Mouse (Mus musculus): ENCODE data around the gene Tenm4. TPM values are rescaled to one million over a fixed set of nuclear protein-coding genes. Genes with fewer than 3 reads are reported as not detected.

Gene Tenm4
- polyA plus RNA-seq, 1 experiment from 2014 or later = 11.4 TPM

DNA sequence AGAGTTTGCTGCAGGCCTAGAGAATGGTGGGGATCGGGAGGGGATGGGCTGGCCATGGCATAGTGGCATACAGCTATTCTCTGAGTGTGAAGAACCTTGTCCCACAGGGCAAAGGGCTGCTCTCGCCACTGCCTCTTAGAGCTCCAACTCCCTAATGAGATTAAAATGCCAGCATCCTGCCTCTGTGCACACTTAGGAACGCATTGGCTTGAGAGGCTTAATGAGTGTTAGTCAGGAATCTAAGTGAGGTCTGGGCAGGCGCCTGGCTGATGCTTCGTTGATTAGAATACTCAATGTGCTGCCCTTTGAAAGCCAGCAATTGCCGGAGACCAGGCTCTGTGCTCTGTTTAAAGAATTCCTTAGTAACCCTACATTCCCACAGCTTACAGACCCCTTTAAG, 334.5 kb downstream of the Tenm4 start:
- no peak overlapping the region for H3K4me2 ChIP-seq
- no peak overlapping the region for H3K4me3 ChIP-seq (ENCODE audit: low read depth, low read length)
- WGBS (ENCODE audit: insufficient replicate concordance) = 51% methylated on average over 6 of the region's 6 CpGs
- no peak for ATAC-seq (replicated peaks; ENCODE audit: insufficient number of reproducible peaks, low FRiP score, low TSS enrichment)
- H3K27ac ChIP-seq (ENCODE audit: low read depth, low read length) = no peak overlapping the region
- H3K9ac ChIP-seq (ENCODE audit: low read depth, low read length) = no peak overlapping the region
- H3K36me3 ChIP-seq (ENCODE audit: control insufficient read depth, insufficient read depth, low read length) = no peaks in the 10 kb centered on the region
- H3K27me3 ChIP-seq (ENCODE audit: control insufficient read depth, insufficient read depth, low read length) = 0 out of 2 replicates have a peak, but pooled peaks cover 2% of the 10 kb centered on the region
- H3K4me1 ChIP-seq (ENCODE audit: control insufficient read depth, insufficient read depth, low read length) = no peaks in the 10 kb centered on the region
- no peaks in the 10 kb centered on the region for H3K9me3 ChIP-seq (replicated peaks; ENCODE audit: control insufficient read depth, low read length)

- H3K4me1 ChIP-seq (ENCODE audit: control insufficient read depth, insufficient read depth, low read length) = peaks cover 5% of the 10 kb centered on the region; the same call in 1 of the 2 replicates
- no peaks in the 10 kb centered on the region; the same call in 1 of the 2 replicates for H3K27me3 ChIP-seq (ENCODE audit: control insufficient read depth, insufficient read depth, low read length)
- no peak for ATAC-seq (replicated peaks; ENCODE audit: insufficient number of reproducible peaks, low FRiP score, low TSS enrichment)
- no peak overlapping the region for H3K27ac ChIP-seq (ENCODE audit: low read depth, low read length)
- H3K36me3 ChIP-seq (ENCODE audit: control insufficient read depth, insufficient read depth, low read length) = no peaks in the 10 kb centered on the region
- H3K9me3 ChIP-seq (replicated peaks; ENCODE audit: control insufficient read depth, low read length) = no peaks in the 10 kb centered on the region
- no peak overlapping the region for H3K4me2 ChIP-seq
- no peak overlapping the region for H3K9ac ChIP-seq (ENCODE audit: low read depth, low read length)
- WGBS (ENCODE audit: insufficient replicate concordance) = 82% methylated on average over 8 of the region's 8 CpGs
- H3K4me3 ChIP-seq (ENCODE audit: low read depth, low read length) = no peak overlapping the region
These were observed 336.0 kb downstream of the Tenm4 start for GRCm38 (mm10) chr7:96507046-96507445.

GRCm38 (mm10) chr7:96510396-96510795, 339.4 kb downstream of the Tenm4 start:
- Histone ChIP-seq H3K9ac (ENCODE audit: low read depth, low read length) (no peak overlapping the region), H3K4me2 (no peak overlapping the region), H3K4me3 (ENCODE audit: low read depth, low read length) (no peak overlapping the region), H3K27ac (ENCODE audit: low read depth, low read length) (no peak overlapping the region), H3K9me3 (replicated peaks; ENCODE audit: control insufficient read depth, low read length) (no peaks in the 10 kb centered on the region), H3K36me3 (ENCODE audit: control insufficient read depth, insufficient read depth, low read length) (no peaks in the 10 kb centered on the region), H3K4me1 (ENCODE audit: control insufficient read depth, insufficient read depth, low read length) (peaks cover 7% of the 10 kb centered on the region; the same call in 1 of the 2 replicates), H3K27me3 (ENCODE audit: control insufficient read depth, insufficient read depth, low read length) (peaks cover 4% of the 10 kb centered on the region)
- ATAC-seq (replicated peaks; ENCODE audit: insufficient number of reproducible peaks, low FRiP score, low TSS enrichment) = no peak
- 48% methylated on average over 5 of the region's 5 CpGs for WGBS (ENCODE audit: insufficient replicate concordance)

DNA sequence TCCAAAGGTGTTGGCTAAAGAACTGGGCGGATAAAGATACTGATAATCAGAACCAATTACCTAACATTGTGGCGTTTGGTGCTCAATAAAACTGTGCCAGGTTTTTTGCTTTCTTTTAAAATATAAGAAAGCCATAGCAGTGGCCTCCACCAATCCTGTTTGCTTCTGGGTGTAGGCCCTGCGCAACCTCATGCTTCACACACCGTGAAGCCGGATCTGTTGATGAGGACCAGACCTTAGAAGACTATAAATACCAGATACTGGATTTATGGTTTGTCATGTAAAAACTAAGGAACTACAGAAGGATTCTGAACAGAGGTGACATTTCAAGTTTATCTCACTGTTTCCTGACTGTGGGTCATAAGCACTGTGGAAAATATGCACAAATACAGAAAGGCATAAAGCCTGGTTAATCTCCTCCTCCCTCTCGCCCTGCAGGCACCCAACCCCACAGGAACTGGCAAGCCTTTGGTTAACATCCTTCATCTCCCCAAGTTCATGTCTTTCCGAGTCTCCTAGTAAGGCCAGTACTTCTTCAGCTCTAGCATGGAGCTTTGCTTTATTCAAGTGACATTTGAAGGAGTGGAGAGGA, 340.1 kb downstream of the Tenm4 start:
- H3K27ac ChIP-seq (ENCODE audit: low read depth, low read length) = no peak overlapping the region
- no peak for ATAC-seq (replicated peaks; ENCODE audit: insufficient number of reproducible peaks, low FRiP score, low TSS enrichment)
- no peak overlapping the region for H3K9ac ChIP-seq (ENCODE audit: low read depth, low read length)
- peaks cover 7% of the 10 kb centered on the region; the same call in 1 of the 2 replicates for H3K4me1 ChIP-seq (ENCODE audit: control insufficient read depth, insufficient read depth, low read length)
- WGBS (ENCODE audit: insufficient replicate concordance) = 52% methylated on average over 7 of the region's 7 CpGs
- H3K4me2 ChIP-seq = no peak overlapping the region
- peaks cover 4% of the 10 kb centered on the region for H3K27me3 ChIP-seq (ENCODE audit: control insufficient read depth, insufficient read depth, low read length)
- no peaks in the 10 kb centered on the region for H3K36me3 ChIP-seq (ENCODE audit: control insufficient read depth, insufficient read depth, low read length)
- H3K4me3 ChIP-seq (ENCODE audit: low read depth, low read length) = no peak overlapping the region
- H3K9me3 ChIP-seq (replicated peaks; ENCODE audit: control insufficient read depth, low read length) = no peaks in the 10 kb centered on the region

GRCm38 (mm10) chr7:96511953-96512511, 341.0 kb downstream of the Tenm4 start:
- Histone ChIP-seq H3K9me3 (replicated peaks; ENCODE audit: control insufficient read depth, low read length) (no peaks in the 10 kb centered on the region), H3K27me3 (ENCODE audit: control insufficient read depth, insufficient read depth, low read length) (peaks cover 4% of the 10 kb centered on the region), H3K27ac (ENCODE audit: low read depth, low read length) (no peak overlapping the region), H3K4me1 (ENCODE audit: control insufficient read depth, insufficient read depth, low read length) (peaks cover 7% of the 10 kb centered on the region; the same call in 1 of the 2 replicates), H3K9ac (ENCODE audit: low read depth, low read length) (no peak overlapping the region), H3K4me3 (ENCODE audit: low read depth, low read length) (no peak overlapping the region), H3K4me2 (no peak overlapping the region), H3K36me3 (ENCODE audit: control insufficient read depth, insufficient read depth, low read length) (no peaks in the 10 kb centered on the region)
- no peak for ATAC-seq (replicated peaks; ENCODE audit: insufficient number of reproducible peaks, low FRiP score, low TSS enrichment)
- WGBS (ENCODE audit: insufficient replicate concordance) = 88% methylated on average over 14 of the region's 14 CpGs

- H3K9ac ChIP-seq (ENCODE audit: low read depth, low read length) = no peak overlapping the region
- no peak for ATAC-seq (replicated peaks; ENCODE audit: insufficient number of reproducible peaks, low FRiP score, low TSS enrichment)
- no peak overlapping the region for H3K27ac ChIP-seq (ENCODE audit: low read depth, low read length)
- H3K27me3 ChIP-seq (ENCODE audit: control insufficient read depth, insufficient read depth, low read length) = peaks cover 11% of the 10 kb centered on the region
- no peak overlapping the region for H3K4me2 ChIP-seq
- H3K4me3 ChIP-seq (ENCODE audit: low read depth, low read length) = no peak overlapping the region
- no peaks in the 10 kb centered on the region for H3K9me3 ChIP-seq (replicated peaks; ENCODE audit: control insufficient read depth, low read length)
- WGBS (ENCODE audit: insufficient replicate concordance) = 2% methylated on average over 2 of the region's 2 CpGs
- H3K36me3 ChIP-seq (ENCODE audit: control insufficient read depth, insufficient read depth, low read length) = no peaks in the 10 kb centered on the region
- H3K4me1 ChIP-seq (ENCODE audit: control insufficient read depth, insufficient read depth, low read length) = 0 out of 2 replicates have a peak, but pooled peaks cover 2% of the 10 kb centered on the region
These were observed 348.2 kb downstream of the Tenm4 start for GRCm38 (mm10) chr7:96519216-96519615.

- Histone ChIP-seq H3K4me3 (ENCODE audit: low read depth, low read length) (no peak overlapping the region), H3K9ac (ENCODE audit: low read depth, low read length) (no peak overlapping the region), H3K36me3 (ENCODE audit: control insufficient read depth, insufficient read depth, low read length) (no peaks in the 10 kb centered on the region), H3K27me3 (ENCODE audit: control insufficient read depth, insufficient read depth, low read length) (peaks cover 24% of the 10 kb centered on the region), H3K4me2 (no peak overlapping the region), H3K9me3 (replicated peaks; ENCODE audit: control insufficient read depth, low read length) (no peaks in the 10 kb centered on the region), H3K4me1 (ENCODE audit: control insufficient read depth, insufficient read depth, low read length) (0 out of 2 replicates have a peak, but pooled peaks cover 2% of the 10 kb centered on the region), H3K27ac (ENCODE audit: low read depth, low read length) (no peak overlapping the region)
- 67% methylated on average over 7 of the region's 7 CpGs for WGBS (ENCODE audit: insufficient replicate concordance)
- no peak for ATAC-seq (replicated peaks; ENCODE audit: insufficient number of reproducible peaks, low FRiP score, low TSS enrichment)
These were observed 350.9 kb downstream of the Tenm4 start for GRCm38 (mm10) chr7:96521956-96522355.

DNA sequence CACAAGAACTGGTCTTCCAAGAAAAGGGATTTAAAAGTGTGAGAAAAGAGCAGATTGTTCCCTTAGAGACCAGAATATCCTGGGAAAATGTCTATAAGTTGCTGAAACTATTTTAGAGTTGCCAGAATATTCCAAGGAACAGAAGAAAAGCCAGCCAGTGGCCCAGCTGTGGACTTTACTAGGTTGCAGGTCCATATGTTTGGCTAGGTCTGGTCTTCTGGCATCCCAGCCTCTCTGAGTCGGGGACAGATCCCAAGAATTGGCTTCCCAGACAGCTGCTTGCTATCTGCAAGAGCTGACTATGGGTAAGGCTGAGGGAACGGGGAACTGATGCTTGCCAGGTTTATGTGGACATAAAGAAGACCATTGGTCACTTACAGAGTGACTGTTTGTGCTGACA, 352.6 kb downstream of the Tenm4 start:
- H3K36me3 ChIP-seq (ENCODE audit: control insufficient read depth, insufficient read depth, low read length) = no peaks in the 10 kb centered on the region
- H3K27ac ChIP-seq (ENCODE audit: low read depth, low read length) = no peak overlapping the region
- H3K9me3 ChIP-seq (replicated peaks; ENCODE audit: control insufficient read depth, low read length) = no peaks in the 10 kb centered on the region
- H3K4me3 ChIP-seq (ENCODE audit: low read depth, low read length) = no peak overlapping the region
- no peak overlapping the region for H3K9ac ChIP-seq (ENCODE audit: low read depth, low read length)
- 57% methylated on average over 2 of the region's 2 CpGs for WGBS (ENCODE audit: insufficient replicate concordance)
- 0 out of 2 replicates have a peak, but pooled peaks cover 2% of the 10 kb centered on the region for H3K4me1 ChIP-seq (ENCODE audit: control insufficient read depth, insufficient read depth, low read length)
- no peak for ATAC-seq (replicated peaks; ENCODE audit: insufficient number of reproducible peaks, low FRiP score, low TSS enrichment)
- peaks cover 27% of the 10 kb centered on the region for H3K27me3 ChIP-seq (ENCODE audit: control insufficient read depth, insufficient read depth, low read length)
- no peak overlapping the region for H3K4me2 ChIP-seq

Measured in heart, embryonic 11.5 days (tissue).